Mouse (Mus musculus) kidney, postnatal 36 days (tissue): ENCODE data around the gene Ldb3.

ENCODE experiments used
- DNase-seq, 2 experiments: peaks; one replicate each; pipeline ENCODE4 v3.0.0; 2021 to 2022; ENCODE audit warnings: mixed read lengths in 2 of 2

Gene Ldb3

DNA sequence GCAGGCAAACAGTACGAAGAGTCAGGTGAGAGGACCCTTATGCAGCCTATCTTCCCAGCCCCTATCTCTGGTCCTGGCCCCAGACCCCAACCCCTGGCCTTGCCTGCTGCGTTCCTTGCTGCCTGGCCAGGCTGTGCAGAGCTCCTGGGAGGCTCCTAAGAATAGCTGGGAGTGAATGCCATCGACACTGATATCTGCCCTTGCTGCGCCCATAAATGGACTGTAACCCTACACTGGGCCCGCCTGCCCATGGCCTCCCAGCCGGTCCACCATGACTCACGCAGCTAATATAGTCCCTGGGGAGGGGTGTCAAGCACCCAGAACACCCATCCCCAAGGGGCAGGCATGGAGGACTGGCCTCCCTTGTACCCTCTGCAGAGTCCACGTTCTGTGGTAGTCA is at the start of gene Ldb3:
Gene Ldb3, minus strand, starts transcription at position 185 of the 400 bp plus-strand sequence.
- no peak for DNase-seq

DNA sequence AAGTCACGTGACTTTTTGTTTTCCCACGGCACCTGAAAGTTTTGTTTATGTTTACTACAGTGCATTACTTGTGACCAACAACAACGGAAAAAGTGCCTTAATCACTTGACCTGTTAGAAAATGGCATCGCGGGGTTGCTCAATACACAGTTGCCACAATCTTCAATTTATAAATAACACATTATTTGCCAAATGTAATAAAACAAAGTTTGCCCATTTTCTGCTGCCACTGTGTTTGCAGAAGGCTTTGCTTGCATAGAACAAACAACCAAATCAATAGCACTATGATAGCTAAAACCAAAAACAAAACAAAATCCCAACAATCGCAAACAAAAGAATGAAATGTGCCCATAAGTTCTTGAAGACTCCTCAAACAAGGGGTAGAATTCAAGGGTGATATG is 47.2 kb upstream of the Ldb3 start:
- DNase-seq: no peak

DNA sequence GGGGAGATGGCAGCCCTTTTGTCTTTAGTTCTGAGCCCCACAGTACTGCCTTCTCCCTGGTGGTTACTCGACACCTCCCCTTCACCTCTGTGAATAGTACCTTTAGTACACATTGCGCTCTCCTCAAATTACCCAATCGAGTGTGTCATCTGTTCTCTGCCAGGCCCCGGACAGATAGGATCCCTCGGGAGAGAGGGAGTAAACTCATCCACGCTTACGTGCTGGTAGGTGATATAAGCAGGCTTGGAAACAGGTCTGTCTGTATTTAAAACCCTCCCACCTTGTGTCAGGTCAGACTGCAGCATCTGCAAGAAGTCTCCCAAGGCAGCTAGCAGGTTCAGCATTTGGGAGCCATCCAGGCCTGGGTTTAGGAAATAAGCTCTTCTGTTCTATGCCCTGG is 46.7 kb upstream of the Ldb3 start:
- DNase-seq: no peak

DNA sequence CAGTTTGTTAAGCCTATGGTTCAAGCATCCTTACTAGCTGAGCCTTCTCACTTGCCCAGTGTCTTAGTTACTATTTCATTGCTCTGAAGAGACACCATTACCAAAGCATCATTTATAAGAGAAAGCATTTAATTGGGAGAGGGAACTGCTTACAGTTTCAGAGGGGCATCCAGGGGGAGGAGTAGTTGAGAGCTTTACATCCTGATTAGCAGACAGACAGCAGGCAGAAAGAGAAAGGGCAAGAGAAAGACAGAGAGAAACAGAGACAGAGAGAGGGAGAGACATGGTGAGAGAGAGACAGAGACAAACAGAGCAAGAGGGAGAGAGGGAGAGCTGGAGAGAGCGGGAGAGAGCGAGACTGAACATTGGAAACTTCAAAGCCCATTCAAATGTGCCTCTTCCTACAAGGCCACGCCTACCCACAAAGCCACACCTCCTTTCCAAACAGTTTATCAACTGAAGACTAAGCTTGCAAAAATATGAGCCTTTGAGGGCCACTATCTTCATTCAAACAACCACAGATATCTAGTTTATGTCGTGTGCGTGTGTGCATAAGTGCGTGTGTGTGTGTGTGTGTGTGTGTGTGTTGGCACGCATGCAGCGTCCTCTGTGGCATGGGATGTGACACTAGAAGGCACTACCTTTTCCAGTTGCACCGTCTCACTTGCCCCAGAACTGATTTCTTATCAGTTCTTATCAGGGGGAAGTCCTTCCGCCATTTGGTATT is 44.4 kb upstream of the Ldb3 start:
- no peak for DNase-seq

DNA sequence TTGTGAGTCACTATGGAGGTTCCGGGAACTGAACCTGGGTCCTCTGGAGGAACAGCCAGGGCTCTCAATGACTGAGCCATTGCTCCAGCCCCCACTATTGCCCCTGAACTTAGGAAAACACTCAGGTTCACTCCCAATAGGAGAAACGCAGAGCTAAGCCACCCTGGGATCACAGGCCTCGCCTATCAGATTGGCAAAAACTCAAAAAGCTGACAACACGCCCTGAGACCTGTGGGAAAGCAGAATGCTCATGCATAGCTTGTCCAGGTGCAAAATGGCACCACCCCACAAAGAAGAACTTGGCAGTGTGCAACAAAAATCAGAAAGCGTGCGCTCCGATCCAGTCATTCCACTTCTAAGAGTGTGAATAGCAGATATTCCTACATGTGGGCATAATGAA is 38.3 kb upstream of the Ldb3 start:
- DNase-seq: no peak

DNA sequence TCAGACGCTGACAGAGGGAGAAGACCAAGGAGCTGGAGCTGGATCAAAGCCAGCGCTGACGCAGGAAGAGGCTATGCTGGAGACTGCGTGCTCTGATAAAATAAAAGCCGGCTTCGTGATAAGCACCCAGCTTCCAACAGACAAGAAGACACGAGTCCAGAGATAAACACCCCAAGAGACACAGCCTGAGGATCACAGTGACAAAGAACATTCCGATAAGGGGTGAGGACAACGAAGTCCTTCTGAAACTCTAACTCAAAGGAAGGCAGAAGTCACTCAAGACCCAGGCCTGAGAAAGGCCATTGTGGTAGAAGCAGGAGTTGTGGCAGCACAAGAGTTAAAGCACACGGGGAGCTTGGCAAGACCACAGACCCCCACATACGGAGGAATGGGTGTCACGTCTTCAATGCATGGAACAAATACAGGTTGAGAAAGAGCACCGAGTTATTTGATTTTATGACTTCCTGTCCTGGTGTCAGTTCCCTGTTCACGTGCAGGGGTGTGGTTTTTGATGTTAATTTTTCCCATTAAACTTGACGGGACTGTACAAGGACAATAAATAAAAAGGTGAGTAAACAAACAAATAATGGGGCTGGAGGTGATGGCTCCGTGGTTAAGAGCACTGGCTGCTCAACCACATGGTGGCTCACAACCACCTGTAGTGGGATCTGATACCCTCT is 35.2 kb upstream of the Ldb3 start:
- DNase-seq: peak in 1 of 2 experiments; percentile 4

DNA sequence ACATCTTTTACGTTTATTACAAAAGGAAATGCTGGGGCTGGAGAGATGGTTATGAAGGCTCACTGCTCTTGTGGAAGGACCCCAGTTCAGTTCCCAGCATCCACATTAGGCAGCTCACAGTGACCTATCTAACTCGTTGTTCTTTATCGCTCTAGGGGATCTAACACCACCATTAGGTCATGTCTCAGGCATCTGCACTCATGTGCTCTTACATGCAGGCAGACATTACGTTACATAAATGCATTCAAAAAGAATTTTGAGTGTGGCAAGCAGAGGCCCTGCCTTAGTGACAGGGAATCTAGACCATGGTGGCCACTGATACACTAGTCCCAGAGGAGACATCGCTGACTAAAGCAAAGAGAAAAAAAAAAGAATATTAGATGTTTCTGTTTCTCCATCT is 34.6 kb upstream of the Ldb3 start:
- DNase-seq: no peak

DNA sequence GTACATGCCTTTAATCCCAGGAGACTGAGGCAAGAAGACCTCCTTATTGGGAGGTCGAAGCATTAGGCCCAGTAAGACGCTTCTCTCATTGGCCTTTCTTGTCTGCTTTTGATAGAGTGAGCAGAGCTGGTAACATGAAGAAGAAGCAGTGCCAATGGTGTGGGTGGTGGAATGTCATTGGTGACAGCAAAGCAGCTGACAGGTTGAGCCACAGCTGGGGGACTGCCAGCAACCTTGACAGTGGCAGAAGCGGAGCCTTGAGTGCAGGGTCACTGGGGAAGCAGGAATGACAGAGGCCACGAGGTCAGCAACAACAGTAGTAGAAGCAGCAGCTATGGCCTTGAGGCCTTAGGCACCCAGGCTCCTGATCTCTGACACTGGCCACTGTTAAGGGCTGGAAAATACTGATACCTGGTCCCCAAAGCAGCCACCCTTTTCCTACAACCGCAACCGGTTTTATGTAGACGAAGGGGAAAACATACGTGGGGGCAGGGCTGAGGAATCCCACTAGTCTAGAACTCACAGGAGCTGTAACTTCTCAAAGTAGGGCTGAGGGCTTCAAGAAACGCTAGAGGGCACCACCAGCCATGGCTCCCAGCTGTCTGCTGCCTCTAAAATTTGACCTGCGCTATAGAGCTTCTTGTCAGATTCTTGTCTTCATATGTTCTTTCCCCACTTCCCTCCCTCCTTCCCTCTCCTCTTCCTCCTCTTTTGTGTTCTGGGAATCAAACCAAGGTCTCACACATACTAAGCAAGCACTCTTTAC is 32.3 kb upstream of the Ldb3 start:
- DNase-seq: peak; percentile 51 to 79

DNA sequence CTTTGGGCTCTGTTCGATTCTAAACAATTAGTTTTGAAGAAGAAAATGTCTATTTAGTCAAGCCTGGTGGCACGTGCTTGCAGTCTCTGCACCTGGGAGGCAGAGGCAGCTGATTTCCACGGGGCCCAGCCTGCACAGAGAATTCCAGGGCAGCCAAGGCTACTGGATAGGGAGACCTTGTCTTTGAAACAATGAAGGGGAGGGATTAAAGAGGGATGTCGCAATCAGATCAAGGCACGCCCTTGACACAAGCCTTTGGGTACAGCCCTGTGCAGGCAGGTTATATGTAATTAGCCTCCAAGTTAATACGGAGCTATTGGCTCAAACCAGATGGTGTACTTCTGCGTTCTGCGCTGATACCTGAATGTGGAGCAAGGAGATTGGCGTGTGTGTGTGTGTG is 30.3 kb upstream of the Ldb3 start:
- DNase-seq: no peak

DNA sequence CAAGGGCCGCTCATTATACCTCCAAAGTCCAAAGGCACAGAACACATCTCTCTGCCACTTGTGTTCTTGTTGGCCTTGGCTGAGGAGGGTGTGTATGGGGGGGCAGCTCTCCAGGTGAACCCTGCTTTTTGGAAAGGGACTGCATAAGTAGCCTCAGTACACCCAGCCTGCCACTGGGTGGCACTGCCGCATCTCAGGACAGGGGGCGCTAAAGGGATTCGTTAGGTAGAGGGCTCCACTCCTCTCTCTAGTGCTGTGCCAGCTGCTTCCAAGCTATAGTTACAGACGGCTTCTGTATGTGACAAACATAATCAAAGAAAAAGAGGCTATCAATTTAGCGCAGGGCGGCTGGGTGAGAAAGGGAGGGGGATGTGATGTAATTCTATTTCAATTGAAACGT is 28.3 kb upstream of the Ldb3 start:
- peak; percentile 85 to 92 for DNase-seq

DNA sequence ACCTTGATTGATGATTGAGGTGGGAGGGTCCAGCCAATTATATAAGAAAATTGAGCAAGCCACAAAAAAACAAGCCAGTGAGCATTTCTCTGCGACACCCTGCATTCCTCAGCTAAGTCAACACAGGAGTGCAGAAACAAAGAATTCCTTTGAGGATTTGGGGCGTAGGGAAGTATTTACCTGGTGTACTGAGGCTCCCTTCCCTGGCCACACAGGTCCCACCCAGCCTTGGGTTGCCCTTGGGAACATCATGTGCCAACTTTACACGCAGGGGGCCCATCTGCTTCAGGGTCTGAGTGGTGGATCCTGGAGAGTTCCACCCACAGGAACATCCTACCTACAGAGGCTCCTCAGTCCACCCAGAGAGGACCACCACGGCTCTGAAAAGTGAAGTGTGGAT is 27.1 kb upstream of the Ldb3 start:
- DNase-seq: peak in 1 of 2 experiments; percentile 3

DNA sequence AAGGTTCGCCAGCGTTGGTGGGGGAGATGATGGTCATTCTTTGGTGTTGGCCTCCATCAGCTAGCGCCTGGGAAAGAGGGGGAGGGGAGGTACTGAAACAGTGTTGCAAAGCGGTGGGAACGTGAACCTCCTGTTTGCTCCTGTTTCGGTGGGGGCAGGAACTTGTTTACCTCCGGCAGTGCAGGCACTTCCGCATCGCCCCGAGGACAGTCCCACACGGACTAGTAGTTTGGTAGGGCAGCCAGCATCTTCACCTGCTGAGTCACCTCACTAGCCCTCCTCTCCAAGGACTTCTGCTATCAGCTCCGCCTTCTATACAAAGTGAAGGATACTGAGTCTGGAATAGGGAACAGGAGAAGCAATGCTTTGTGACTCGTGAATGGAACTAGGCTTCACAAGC is 26.6 kb upstream of the Ldb3 start:
- peak; percentile 20 to 26 for DNase-seq

DNA sequence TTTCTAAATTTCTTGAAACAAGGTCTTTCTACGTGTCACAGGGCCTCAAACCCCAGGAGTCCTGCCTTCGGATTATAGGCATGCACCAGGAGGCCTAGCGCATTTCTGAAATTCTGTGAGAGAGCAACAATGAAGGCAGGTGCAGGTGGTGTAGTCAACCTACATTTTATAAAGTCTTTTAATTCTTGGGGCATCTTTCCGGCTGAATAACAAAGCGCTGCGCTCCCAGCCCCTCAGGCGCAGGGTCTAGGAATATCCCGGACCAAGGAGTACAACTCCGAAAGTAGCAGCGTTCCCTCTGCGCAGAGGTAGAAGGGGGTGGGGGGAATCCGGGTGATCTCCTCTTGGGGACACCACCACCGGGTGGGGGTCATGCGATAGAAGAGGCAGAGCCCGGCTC is 26.1 kb upstream of the Ldb3 start:
- DNase-seq: no peak

DNA sequence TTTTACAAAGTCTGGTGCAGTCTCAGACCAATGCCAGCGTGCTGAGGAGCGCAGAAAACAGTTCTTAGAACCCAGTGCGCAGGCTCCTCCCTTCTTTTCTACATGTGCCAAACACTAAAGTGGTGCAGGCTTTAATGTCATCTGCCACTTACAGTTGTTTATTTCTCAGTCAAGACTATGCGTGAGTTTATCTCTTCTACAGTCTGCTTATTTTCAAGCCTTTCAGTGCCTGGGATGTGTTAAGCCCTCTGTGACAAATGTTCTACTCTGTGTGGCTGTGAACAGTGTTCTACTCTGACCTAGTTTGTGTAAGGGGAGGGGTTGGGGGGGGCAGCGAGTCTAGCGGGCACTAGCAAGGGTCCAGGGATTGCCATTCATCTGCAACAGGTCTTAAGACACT is 25.0 kb upstream of the Ldb3 start:
- no peak for DNase-seq

DNA sequence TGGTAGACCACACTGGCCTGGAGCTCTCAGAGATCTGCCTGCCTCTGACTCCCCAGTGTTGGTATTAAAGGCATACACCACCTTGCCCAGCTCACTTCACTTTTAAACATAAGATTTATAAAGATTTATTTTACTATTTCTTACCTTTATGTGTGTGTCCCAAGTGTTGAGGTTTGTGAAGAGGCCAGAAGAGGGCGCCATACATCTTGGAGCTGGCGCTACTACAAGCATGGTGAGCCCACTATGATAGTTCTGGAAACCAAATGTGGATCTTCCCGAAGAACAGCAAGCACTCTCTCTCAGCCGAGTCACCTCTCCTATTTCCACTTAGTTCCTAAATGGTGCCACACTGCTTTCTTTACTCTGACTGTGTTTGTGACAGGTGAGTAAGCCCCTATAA is 23.7 kb upstream of the Ldb3 start:
- DNase-seq: peak; percentile 5 to 56

DNA sequence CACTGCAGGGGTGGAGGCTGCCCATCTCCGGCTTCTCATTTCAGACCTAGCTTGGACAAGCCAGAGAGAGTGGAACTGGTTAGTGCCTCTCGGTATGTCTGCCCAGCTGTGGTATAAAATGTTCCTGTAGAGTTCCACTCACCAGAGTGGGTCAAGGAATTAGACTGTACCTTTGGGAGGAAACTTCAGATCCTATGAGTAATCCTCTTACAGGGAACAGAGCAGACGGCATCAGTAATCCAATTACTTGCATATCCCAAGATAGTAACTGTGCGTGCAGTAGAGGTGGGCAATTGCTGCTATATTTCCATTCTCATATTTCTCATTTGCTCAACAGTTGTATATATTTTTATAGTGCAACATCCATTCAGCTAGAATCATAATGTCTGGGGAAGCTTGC is 23.1 kb upstream of the Ldb3 start:
- no peak for DNase-seq

DNA sequence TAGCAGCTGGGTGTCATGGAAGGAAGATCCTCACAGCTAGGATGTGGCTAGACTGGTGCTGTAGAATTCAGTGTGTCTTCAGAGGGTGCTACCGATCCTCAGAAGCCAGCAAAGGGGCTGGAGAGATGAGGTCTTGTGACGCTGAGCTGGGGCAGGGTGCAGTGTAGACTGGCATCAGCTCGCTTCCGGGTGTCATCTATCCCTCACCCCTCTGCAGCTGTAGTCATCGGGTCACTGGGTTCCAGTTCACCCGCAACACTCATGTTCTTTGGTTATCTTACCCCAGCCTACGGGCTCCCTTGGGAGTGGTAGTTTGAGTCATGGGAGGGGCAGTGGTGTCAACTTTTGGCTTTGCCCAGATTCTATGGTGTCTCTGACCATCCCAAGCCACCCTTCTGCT is 13.4 kb upstream of the Ldb3 start:
- DNase-seq: no peak

DNA sequence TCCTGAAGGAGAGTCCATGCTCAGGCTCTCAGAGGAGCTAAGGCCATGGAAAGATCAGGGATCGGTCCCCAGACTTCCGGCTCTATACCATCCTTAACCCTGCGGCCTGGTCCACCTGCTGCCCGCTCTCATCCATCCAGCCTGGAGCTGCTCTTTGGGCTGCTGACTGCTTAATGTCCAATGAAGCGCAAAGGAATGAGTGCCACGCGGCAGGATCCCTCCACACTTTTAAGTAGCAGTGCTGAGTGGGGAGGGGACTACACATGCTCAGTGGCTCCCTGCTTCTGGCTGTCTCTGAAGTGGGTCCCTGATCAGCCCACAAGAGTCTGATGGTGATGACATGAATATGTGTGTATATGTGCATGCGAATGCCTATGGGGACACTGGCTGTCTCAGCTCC is 11.5 kb upstream of the Ldb3 start, which contains the start of gene Opn4:
Gene Opn4, minus strand, starts transcription at position 202 of the 400 bp plus-strand sequence.
- DNase-seq: no peak

DNA sequence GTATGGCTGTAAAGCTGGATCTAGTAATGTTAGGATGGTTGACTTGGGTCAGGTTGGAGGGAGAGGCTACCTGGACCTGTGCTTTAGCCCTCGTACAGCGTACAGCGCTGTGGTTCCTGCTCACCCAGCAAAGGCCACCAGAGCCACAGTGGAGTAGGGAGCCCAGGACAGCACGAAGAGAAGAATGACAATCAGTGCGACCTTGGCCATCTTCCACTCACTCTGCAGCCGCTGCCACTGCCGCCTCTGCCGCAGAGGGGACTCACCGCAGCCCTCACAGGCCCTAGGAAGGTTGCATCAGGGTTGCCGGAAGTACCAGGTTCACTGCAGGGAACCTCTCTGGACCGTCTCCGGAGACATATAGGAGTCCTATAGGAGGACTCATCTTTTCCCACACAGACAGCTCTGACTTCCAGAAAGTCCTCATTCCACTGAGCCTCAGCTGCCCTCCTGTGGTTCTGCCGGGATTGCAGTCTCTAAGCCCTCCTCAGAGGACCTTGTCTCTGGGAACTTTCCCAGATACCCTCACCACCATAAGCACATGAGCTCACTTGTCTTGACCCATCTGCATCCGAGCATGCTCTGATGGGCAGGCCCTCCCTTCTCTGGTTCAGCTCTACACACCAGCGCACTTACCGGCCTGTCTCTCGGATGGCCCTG is 7.2 kb upstream of the Ldb3 start:
- no peak for DNase-seq

DNA sequence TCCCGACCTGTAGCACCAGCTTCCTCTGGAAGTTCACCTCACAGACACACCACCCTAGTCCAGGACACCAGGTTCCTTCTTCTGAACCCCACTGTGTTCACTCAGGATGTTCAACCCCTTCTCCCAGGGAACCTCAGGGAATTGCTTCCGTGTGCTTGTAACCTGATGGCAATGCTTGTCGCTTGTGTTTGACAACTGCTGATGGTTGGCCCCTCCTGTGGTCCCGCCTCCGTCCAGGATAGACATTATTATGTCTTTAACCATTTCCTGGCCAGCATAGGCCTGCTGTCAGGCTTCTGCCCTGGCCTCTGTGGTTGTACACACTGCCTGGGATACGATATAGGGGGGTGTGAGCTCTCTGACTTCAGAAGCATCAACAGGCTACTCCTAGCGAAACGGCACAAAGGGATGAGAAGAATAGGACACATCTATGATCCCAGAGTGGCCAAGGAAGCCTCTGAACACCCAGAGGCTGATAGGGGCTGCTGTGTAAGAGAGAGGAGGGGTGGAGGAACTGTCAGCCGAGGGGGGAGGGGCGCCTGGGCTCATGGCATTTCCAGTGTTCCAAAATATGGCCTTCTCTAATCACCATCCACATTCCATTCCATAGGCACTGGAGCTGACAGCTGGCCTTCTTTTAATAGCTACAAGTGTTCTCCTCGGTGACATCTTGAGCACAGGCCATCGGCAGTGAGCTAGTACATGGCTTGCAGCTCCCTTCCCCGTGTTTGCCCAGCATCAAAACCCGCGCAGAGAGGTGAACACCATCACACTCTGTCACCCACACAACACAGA is 3.5 kb upstream of the Ldb3 start:
- DNase-seq: no peak

DNA sequence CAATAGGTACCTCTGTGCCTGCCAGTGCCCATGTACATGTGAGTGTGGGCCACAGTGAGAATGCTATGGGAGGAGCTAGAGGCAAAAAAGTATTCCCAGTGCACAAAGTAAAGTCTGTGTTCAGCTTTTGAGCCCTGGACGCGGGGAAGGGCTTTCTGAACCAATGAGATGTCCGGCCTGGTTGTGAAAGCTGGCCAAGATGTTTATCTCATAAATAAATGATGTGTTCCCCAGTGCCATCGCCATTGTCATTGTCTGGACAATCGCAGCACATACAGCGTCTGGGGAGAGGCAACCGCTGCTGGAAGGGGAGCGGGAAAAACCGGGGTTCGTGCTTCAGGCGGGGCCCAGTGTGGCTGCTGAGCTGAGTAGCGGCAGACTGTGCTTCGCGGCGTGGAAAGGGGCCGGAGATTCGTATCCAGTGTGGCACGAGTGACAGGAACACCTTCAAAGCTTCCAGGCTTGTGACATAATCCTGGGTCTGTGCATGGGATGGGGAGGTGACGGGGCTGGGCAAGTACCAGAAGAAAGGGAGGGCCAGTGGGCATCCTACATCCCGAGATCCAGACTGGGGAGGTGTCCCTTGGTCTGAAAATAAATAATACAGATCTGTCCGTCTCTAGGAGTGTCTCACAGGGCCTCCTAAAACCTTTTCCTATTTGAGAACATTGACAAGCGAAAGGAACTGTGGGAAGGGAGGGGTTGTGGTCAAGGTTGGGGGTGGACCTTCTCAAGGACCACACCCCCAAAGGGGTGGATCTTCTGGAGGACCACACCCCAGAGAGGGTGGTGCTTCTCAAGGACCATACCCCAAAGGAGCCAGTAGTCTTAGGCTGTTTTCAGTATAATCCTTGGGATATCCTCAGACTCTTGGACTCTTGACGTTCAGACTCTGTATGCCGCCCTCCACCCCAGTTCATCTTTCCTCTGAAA is 2.5 kb upstream of the Ldb3 start:
- DNase-seq: no peak
